Mouse (Mus musculus) left cerebral cortex, adult 2 months (tissue): ENCODE data around the gene Pde1b. TPM values are rescaled to one million over a fixed set of nuclear protein-coding genes. Genes with fewer than 3 reads are reported as not detected.

Experiments
- DNase-seq, 2 experiments: peaks; one replicate each; pipeline ENCODE4 v3.0.0; 2021 to 2022; ENCODE audit warnings: low spot score in 2 of 2, mixed read lengths in 1 of 2; ENCODE audit errors: extremely low spot score in 1 of 2
- H3K27ac ChIP-seq: fragments of 200-600 bp; 2 replicates; pipeline ENCODE4 v1.8.1; 2022
- H3K4me3 ChIP-seq: fragments of 200-600 bp; 2 replicates; pipeline ENCODE4 v1.8.1; 2022
- CTCF ChIP-seq: fragments of 200-600 bp; IDR thresholded peaks from 2 replicates; pipeline ENCODE4 v1.8.1; 2022; ENCODE audit warnings: antibody characterized with exemption, mild to moderate bottlenecking, moderate library complexity
- intact Hi-C: fragments of 180-260 bp; cut with DNase I; formaldehyde crosslinking; loops from one replicate; pipeline ENCODE4 v1.15.1; 2025
- total RNA-seq, 2 experiments: library from RNA; stranded (reverse); gene quantifications; 2 replicates each; pipeline ENCODE4 v1.2.3; 2021

Pde1b gene
- total RNA-seq, 2 experiments from 2014 or later: 138 to 175 TPM

GRCm38 (mm10) chr15:103482488-103482887 lies 20.3 kb upstream of the Pde1b start:
- TF ChIP-seq CTCF: peak; percentile 65
- intact Hi-C loops: loop anchor here (5.0 kb wide), 1 partner anchor 55 kb away; the partner anchor contains the start of gene Ppp1r1a
- peak in 1 of 2 experiments; percentile 40 for DNase-seq
- Histone ChIP-seq H3K27ac (no peak overlapping the region), H3K4me3 (no peak overlapping the region)

- TF ChIP-seq CTCF: no peak
- DNase-seq: no peak
- intact Hi-C loops: loop anchor here (5.0 kb wide), 1 partner anchor 53 kb away; the partner anchor contains the start of gene Ppp1r1a
- H3K27ac ChIP-seq: no peak overlapping the region
- H3K4me3 ChIP-seq: no peak overlapping the region
These were observed 18.3 kb upstream of the Pde1b start for GRCm38 (mm10) chr15:103484490-103484889.

- H3K27ac ChIP-seq: no peak overlapping the region
- TF ChIP-seq CTCF: no peak
- DNase-seq: no peak
- no peak overlapping the region for H3K4me3 ChIP-seq
- intact Hi-C loops: no loop called here
These were observed 17.7 kb upstream of the Pde1b start for GRCm38 (mm10) chr15:103485106-103485505.

- no peak for DNase-seq
- no peak for TF ChIP-seq CTCF
- Histone ChIP-seq H3K4me3 (no peak overlapping the region), H3K27ac (no peak overlapping the region)
- intact Hi-C loops: no loop called here
These were observed 16.2 kb upstream of the Pde1b start for GRCm38 (mm10) chr15:103486658-103487057.

- H3K4me3 ChIP-seq: no peak overlapping the region
- no peak overlapping the region for H3K27ac ChIP-seq
- no peak for TF ChIP-seq CTCF
- intact Hi-C loops: no loop called here
- no peak for DNase-seq
These were observed 14.5 kb upstream of the Pde1b start for GRCm38 (mm10) chr15:103488336-103488735.

GRCm38 (mm10) chr15:103496204-103497140 lies 6.4 kb upstream of the Pde1b start:
- H3K4me3 ChIP-seq: no peak overlapping the region
- TF ChIP-seq CTCF: no peak
- H3K27ac ChIP-seq: no peak overlapping the region
- intact Hi-C loops: no loop called here
- DNase-seq: no peak

- intact Hi-C loops: no loop called here
- DNase-seq: no peak
- H3K27ac ChIP-seq: no peak overlapping the region
- H3K4me3 ChIP-seq: no peak overlapping the region
- TF ChIP-seq CTCF: no peak
These were observed 4.7 kb upstream of the Pde1b start for GRCm38 (mm10) chr15:103498157-103498556.

- no peak for TF ChIP-seq CTCF
- Histone ChIP-seq H3K27ac (no peak overlapping the region), H3K4me3 (no peak overlapping the region)
- peak in 1 of 2 experiments; percentile 36 for DNase-seq
- intact Hi-C loops: no loop called here
These were observed 2.1 kb upstream of the Pde1b start for GRCm38 (mm10) chr15:103500723-103501122.

- intact Hi-C loops: no loop called here
- no peak for TF ChIP-seq CTCF
These were observed 1.6 kb upstream of the Pde1b start for GRCm38 (mm10) chr15:103501186-103501585.

GRCm38 (mm10) chr15:103503251-103503600 lies 392 bp downstream of the Pde1b start:
- TF ChIP-seq CTCF: no peak
- intact Hi-C loops: loop anchor here (2.0 kb wide), 1 partner anchor 34 kb away; no protein-coding TSS in a partner anchor
- H3K4me3 ChIP-seq: peak overlapping the region; percentile 80
- DNase-seq: no peak
- peak overlapping the region; percentile 91 for H3K27ac ChIP-seq

More at GRCm38 (mm10) chr15:103501186-103501585, 1.6 kb upstream of the Pde1b start:
- no peak overlapping the region for H3K4me3 ChIP-seq
- no peak for DNase-seq
- H3K27ac ChIP-seq: no peak overlapping the region

- DNase-seq: peak in 1 of 2 experiments; percentile 48
- Histone ChIP-seq H3K27ac (peak overlapping the region; percentile 91), H3K4me3 (peak overlapping the region; percentile 80)
- intact Hi-C loops: loop anchor here (2.0 kb wide), 1 partner anchor 33 kb away; no protein-coding TSS in a partner anchor
- TF ChIP-seq CTCF: no peak
These were observed 826 bp downstream of the Pde1b start for GRCm38 (mm10) chr15:103503660-103504059.

- DNase-seq: no peak
- Histone ChIP-seq H3K4me3 (no peak overlapping the region), H3K27ac (no peak overlapping the region)
- no peak for TF ChIP-seq CTCF
- intact Hi-C loops: no loop called here
These were observed 6.5 kb downstream of the Pde1b start for GRCm38 (mm10) chr15:103509317-103509716.
